Mouse (Mus musculus) brown adipose tissue, adult 24 weeks (tissue): ENCODE measurements at regions not wholly inside any gene's neighbourhood (a gene's known extent, or its start where the extent isn't known, plus 50 kb on each side); places are given as distances from the start of the nearest gene placed in this dataset.

Experiments
- H3K27ac ChIP-seq: fragments of 200-500 bp; replicated peaks from 2 replicates; pipeline ENCODE4 v1.5.1; 2012; ENCODE audit warnings: low read depth, mild to moderate bottlenecking, low read length
- H3K4me1 ChIP-seq: fragments of 200-500 bp; 2 replicates; pipeline ENCODE4 v1.6.1; 2012; ENCODE audit warnings: low read length, mixed read lengths; ENCODE audit not compliant: control insufficient read depth, insufficient read depth, insufficient read length
- H3K4me3 ChIP-seq: fragments of 200-500 bp; 2 replicates; pipeline ENCODE4 v1.5.1; 2012; ENCODE audit warnings: low read depth, mild to moderate bottlenecking, low read length, moderate library complexity; ENCODE audit not compliant: insufficient read depth

DNA sequence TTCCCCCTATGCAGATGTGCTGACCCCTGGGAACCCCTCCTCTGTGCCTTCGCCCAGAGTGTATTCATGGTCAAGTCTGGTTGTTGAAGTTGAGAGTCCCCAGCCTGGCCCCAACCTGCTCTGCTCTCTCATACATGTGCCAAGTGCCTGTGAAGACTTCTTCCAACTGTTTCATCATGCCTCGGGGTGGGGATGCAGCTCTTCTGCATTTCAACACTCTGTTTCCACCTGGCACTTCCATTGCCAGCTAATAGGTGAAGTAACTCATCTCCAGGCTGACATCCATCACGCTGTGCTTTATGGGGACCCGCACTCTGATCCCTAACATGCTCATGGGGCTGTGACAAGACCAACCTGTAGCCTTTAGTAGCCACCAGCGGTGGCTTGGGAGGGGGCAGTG is 230.4 kb downstream of the 4933412E24Rik start:
- H3K27ac ChIP-seq, result no peak overlapping the region
- no peak overlapping the region for H3K4me3 ChIP-seq

DNA sequence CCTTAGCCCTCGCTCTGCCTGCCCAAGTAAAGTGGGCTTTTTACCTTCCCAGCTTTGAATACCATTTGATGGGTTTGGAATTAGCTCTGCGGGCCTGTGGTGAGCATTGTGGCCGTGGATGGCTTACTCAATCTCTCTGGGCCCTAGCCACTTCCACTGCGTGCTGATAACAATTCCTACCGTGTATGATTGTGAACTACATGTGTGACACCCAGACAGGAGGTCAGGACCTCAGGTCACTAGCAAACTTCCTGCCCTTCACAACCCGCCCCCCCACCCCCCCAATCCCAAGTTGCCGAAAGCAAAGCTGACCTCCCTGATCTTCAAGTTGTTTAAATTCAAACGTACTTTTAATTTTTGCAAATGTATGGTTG is 231.9 kb downstream of the 4933412E24Rik start:
- Histone ChIP-seq H3K4me3 (no peak overlapping the region), H3K27ac (peak overlapping the region; percentile 89), H3K4me1 (peaks cover 7% of the 10 kb centered on the region)

More for the DNA sequence above, 230.4 kb downstream of the 4933412E24Rik start:
- peaks cover 7% of the 10 kb centered on the region for H3K4me1 ChIP-seq

DNA sequence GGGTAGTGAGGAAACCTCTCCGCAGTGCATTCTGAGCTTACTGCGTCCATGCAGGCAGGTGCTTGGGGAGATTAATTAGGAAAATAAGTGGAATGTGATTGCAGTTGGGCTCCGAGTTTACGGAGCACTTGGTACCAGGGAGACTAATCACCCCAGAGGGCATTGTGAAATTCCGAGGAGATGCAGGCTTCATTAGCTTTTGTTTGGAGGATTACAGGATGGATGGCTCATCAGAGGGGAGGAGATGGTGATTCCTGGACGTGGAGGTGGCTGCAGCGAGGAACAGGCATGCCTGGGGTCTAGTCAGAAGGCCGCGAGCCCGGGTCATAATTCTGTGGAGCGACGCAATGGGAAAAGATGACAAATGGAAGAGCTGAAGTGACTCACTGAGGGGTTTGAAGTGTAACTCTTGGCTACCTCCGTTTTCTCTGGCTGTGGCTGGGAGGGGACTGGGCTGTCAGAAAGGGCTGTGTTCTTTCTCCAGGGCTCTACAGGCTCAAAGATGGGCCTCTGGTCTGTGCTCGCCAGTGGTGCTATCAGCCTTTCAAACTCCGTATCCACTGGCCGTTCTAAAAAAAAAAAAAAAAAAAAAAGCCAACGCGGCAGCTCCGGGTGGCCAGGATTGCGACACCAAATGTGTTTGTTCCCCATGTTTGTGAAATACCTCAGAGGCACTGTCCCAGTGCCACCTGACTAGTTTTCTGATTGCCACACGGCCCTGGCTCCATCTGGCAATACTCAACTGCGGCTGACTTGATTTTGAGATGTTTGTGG is 232.4 kb downstream of the 4933412E24Rik start:
- H3K4me1 ChIP-seq, result peaks cover 7% of the 10 kb centered on the region
- no peak overlapping the region for H3K4me3 ChIP-seq
- H3K27ac ChIP-seq, result peak overlapping the region; percentile 89

DNA sequence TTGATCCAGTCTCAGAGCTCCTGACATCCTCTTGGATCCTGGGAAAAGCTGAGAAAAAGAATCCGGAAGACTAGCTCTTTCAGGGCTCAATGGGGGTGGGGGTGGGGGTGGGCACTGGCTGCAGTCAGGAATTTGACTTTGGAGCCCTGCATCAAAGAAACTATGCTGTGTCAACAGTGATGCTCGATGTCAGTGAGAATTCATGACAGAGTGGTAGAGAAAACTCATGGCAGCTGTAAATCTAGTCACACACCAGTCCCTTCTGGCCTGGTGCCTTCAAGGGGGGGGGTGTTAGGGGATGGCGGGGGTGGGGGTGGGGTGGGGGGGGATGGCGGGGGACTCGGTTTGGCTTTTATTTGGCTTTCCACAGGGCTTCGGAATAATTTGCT is 233.0 kb downstream of the 4933412E24Rik start:
- peak overlapping the region; percentile 69; the same call in 1 of the 2 replicates for H3K27ac ChIP-seq
- H3K4me3 ChIP-seq, result no peak overlapping the region
- H3K4me1 ChIP-seq, result peaks cover 7% of the 10 kb centered on the region

DNA sequence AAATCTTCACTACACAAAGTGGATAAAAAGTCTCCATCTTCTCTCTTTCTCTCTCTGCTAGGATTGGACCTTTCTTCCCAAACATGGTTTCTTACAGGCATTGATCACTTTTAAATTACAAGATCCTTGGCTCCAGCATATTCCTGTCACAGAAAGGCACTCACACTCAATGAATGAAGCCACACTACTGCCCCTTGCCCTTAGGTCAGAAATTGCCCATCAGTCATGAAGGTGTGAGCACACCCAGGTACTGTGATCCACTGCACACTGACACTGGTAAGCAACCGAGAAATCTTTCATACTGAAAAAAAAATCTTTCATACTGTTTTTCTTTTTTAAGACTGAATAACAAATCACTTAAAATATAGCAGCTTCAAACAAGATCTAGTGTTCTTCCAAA is 235.9 kb downstream of the 4933412E24Rik start:
- Histone ChIP-seq H3K4me3 (no peak overlapping the region), H3K4me1 (peaks cover 16% of the 10 kb centered on the region), H3K27ac (no peak overlapping the region)

DNA sequence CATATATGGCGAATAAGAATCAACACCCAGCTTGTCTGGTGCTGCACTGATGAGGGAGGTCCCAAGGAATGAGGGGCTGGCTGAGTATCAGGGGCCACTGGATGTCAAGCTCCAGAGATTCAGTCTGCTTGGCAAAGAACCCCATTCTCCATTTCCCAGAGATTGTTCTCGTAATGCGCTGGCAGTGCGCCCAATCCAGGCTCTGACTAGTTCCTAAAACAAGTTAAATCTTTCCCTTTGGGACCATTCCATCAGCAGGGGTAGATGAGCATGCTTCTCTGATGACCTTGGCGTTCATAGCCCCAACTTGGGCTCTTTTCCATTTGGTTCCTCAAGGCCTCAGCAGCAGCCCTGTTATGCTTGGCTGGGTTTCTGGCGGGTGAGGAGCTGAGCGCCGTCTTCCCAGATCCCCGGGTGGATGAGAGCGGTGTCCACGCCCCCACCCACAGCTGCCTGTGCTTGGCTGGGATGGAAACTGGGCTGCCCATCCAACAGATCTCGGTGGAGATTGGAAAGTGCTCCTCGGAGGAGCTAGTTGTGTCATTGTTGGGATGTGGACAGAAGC is 239.0 kb downstream of the 4933412E24Rik start:
- Histone ChIP-seq H3K4me1 (peaks cover 26% of the 10 kb centered on the region), H3K4me3 (no peak overlapping the region), H3K27ac (peak overlapping the region; percentile 96)

DNA sequence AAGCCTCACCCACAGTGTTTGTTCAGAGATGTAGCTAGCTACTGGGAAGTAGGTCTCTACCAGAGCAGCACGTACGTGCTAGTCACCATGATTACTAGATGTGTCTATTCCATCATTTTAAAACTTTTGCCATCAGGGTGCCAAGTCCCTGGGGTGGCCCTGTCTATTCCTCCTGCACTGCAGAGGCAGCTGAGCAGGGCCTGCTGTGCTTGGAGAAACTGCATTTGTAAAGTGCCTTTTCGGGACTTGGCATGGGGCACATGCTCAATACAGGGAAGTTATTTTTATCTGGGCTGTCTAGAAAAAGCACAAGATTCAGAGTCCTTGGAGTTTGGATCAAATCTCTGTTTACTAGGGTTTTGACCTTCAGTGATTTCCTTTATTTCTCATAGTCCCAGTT is 240.6 kb downstream of the 4933412E24Rik start:
- H3K27ac ChIP-seq, result peak overlapping the region; percentile 82
- H3K4me3 ChIP-seq, result no peak overlapping the region
- peaks cover 26% of the 10 kb centered on the region for H3K4me1 ChIP-seq

DNA sequence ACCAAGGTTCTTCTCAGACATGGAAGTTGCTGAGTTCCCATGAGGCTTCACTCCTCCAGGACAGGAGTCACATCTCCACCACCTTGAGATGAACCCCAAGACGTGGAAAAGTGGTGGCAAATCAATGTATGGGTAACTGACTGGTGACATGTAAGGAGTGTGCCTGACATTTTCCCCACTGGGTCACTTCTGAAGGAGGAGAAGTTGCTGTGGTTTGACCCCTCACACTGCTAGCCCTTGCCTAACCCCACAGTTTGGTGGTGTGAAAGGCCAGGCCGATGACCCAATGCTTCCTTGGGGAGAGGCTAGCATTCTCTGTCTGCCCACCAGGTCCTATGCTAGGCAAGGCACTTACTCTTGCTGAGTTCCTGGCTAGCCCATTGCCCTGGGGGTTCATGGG is 242.4 kb downstream of the 4933412E24Rik start:
- Histone ChIP-seq H3K27ac (peak overlapping the region; percentile 97), H3K4me1 (peaks cover 26% of the 10 kb centered on the region), H3K4me3 (no peak overlapping the region)

DNA sequence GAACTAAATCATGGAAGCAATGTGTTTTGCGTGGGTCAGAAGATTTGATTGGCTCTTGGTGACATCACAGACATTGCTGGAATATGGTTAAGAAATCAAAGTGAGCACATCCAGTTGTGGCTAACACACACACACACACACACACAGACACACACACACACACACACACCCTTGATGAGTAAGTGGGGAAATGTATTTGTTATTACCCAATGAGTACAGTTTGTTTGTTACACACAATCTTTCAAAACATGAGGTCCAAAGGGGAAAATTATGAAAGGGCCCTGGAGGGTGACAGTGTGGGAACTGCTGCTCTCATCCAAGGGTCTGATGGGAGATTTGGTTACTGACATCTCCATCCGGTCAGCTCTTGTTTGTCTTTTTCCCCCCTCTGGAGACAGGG is 243.8 kb downstream of the 4933412E24Rik start:
- Histone ChIP-seq H3K27ac (peak overlapping the region; percentile 97), H3K4me1 (peaks cover 26% of the 10 kb centered on the region), H3K4me3 (no peak overlapping the region)

DNA sequence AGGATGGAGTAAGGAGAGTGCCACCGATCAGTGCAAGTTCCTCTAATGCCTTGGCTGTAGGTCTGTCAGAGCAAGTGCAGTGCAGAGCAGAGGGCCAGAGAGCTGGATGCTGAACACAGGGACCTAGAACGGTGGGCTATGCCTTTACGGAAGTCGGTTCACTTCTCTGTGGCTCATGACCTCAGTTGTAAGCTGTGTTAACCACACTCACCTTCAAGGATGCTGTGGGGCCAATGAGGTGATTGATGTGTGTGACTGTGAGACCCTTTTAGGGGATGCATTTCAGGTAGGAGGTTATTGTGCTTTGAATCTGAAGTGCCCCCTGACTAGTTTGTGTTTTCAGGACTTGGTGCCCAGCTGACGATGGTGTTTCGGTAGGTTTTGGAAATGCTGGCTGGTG is 254.4 kb downstream of the 4933412E24Rik start:
- Histone ChIP-seq H3K27ac (no peak overlapping the region), H3K4me1 (no peaks in the 10 kb centered on the region; the same call in 1 of the 2 replicates), H3K4me3 (no peak overlapping the region)

DNA sequence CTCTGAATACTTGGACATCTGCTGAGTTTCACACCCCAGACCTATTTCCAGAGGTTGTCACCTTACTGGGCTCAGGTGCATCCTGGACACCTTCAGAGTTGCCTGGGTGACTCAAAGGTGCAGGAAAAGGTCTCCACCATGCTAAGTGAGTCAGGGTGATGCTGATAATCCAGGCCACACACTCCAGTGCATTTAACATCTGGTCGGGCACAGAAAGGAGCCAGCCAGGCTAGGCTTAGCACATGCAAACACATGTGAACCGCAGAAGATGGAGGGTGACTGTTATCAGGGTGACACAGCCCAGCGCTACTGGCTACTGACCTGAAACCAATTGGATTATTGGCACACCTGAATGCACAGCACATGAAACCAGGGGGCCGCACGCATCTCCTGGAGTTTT is 255.9 kb downstream of the 4933412E24Rik start:
- Histone ChIP-seq H3K27ac (no peak overlapping the region), H3K4me1 (no peaks in the 10 kb centered on the region; the same call in 1 of the 2 replicates)

DNA sequence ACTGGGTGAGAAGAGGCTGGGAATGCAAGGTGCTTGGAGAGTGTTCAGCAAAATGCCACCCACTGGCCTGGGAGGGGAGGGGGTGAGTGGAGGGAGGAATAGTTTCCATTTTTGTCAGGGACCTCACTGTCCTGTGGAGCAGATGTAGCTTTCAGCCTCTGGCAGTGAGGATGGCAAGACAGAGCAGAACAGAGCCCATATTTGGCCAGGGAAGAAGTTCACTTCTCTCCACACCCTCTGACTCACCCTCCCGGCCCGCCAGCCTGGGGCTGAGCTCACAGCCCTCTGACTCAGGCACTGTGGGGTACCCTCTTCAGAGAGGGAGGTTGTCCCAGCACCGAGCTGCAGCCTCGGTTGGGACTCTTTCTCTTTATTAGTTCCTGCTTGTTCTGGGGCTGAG is 256.8 kb downstream of the 4933412E24Rik start:
- Histone ChIP-seq H3K27ac (no peak overlapping the region), H3K4me3 (no peak overlapping the region), H3K4me1 (no peaks in the 10 kb centered on the region; the same call in 1 of the 2 replicates)

More for the DNA sequence above, 255.9 kb downstream of the 4933412E24Rik start:
- H3K4me3 ChIP-seq, result no peak overlapping the region

DNA sequence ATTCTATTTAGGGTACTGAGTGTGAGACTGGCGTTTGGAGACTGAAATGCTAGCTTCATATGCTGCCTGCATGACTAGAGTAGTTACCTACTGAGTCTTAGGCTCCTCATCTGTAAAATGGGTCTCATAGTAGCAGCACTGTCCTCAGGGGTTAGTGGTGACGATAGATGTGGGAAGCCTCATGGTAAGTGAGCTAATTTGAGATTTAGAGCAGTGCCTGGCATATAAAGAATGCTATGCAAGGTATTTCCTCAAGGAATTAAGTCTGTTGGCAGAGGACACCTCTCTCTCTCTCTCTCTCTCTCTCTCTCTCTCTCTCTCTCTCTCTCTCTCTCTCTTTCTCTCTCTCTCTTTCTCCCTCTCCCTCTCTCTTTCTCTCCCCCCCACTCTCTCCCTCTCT is 257.4 kb downstream of the 4933412E24Rik start:
- H3K4me1 ChIP-seq, result no peaks in the 10 kb centered on the region; the same call in 1 of the 2 replicates
- H3K4me3 ChIP-seq, result no peak overlapping the region
- H3K27ac ChIP-seq, result no peak overlapping the region

DNA sequence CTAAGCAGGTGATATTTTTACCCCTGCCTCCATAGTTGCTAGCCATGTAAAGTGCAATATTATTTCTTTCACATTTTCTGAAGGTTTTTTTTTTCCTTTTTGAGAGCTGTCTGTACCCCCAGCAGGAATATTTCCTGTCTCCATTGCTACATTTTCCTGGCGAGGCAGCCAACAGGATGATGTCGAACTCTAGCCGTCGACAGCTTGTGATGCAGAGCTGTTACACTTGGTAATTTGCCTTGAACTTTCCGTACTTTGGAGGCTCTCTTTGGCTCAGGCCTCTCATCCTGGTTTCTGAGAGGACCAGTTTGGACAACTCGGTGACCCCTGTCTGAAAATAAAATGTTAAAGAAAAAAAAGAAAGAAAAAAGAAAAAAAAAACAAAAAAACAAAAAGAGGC is 260.3 kb downstream of the 4933412E24Rik start:
- H3K27ac ChIP-seq, result no peak overlapping the region
- H3K4me1 ChIP-seq, result no peaks in the 10 kb centered on the region; the same call in 1 of the 2 replicates
- H3K4me3 ChIP-seq, result no peak overlapping the region

DNA sequence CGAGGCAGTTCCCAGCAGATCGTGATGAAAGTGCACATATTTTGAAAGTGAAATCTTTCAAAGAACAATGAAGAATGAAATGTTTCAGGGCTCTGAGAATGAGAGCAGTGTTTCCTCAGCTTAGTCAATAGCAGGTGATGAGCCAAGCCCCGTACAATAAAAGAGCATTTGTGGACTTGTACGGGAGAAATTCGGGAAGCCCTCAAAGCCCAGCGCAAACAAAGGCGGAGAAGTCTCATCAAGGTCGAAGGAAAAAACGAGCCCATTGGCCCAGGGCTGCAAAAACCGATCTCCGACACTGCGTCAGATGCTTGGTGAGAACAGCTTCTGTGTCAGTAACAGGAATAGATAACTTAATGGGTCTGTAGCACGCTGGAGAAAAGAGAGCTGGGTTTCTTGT is 261.5 kb downstream of the 4933412E24Rik start:
- H3K27ac ChIP-seq, result no peak overlapping the region
- H3K4me1 ChIP-seq, result no peaks in the 10 kb centered on the region
- no peak overlapping the region for H3K4me3 ChIP-seq

DNA sequence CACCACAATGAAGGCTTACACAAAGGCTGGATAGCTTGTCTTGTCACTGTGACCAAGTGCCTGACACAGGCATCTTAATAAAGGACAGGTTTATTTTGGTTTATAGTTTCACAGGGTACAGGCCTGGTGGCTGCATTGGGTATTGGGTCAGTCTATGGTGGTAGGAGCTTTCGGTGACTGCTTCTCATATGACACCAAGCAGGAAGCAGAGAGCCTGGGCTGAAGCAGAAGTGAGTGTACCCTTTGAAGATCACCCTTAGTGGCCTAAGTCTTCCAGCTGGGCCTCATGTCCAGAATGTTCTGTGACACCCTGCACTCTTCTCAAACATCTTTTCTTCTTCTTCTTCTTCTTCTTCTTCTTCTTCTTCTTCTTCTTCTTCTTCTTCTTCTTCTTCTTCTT is 264.1 kb downstream of the 4933412E24Rik start:
- Histone ChIP-seq H3K27ac (no peak overlapping the region), H3K4me3 (no peak overlapping the region), H3K4me1 (no peaks in the 10 kb centered on the region)
